Comparison of ENCODE assay signal across 38 mouse cellular contexts in the genomic region with DNA sequence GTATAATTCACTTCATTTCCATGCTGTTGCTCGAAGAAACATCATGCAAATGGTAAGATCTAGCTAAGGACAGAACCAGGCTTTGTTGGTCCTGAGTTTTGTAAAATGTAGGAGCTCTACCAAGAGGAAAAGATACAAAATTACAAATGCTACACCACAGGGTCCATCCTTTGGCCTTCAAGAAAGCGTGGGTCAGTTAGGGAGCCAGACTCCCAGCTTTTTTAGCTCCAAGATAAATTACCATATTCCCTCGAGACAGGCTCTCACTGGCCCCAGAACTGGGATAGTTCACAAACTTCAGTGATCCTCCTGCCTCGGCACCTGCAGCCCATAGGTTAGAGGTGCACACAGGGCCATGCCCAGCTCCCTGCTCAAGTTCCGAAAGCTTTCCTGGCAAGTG. TPM values are rescaled to one million over a fixed set of nuclear protein-coding genes. Genes with fewer than 3 reads are reported as not detected.
"Had no signal": no experiment of that assay in that cellular context is flagged by ENCODE, and none has a peak within 500 bp of the region (broad histone marks: within the 10 kb centered on the region; RNA-seq: fewer than 3 reads in every experiment).

No protein-coding gene starts in this region.

- H3K36me3 ChIP-seq: embryonic facial prominence, embryonic 10.5 days; embryonic facial prominence, embryonic 12.5 days; embryonic facial prominence, embryonic 13.5 days; embryonic facial prominence, embryonic 15.5 days; forebrain, embryonic 10.5 days; forebrain, embryonic 12.5 days; forebrain, embryonic 15.5 days had no signal

- H3K4me3 ChIP-seq: embryonic facial prominence, embryonic 10.5 days; embryonic facial prominence, embryonic 12.5 days; embryonic facial prominence, embryonic 13.5 days; embryonic facial prominence, embryonic 15.5 days; erythroblast, embryonic 14.5 days; forebrain, embryonic 10.5 days; forebrain, embryonic 12.5 days; forebrain, embryonic 13.5 days; forebrain, embryonic 15.5 days; gastrocnemius, adult 2 months had no signal

- ATAC-seq: forebrain, embryonic 13.5 days; forebrain, embryonic 14.5 days; forebrain, embryonic 15.5 days; forebrain, embryonic 16.5 days; forebrain, postnatal 0 days had no signal

- H3K4me2 ChIP-seq: embryonic facial prominence, embryonic 12.5 days; embryonic facial prominence, embryonic 13.5 days; embryonic facial prominence, embryonic 15.5 days; forebrain, embryonic 12.5 days; forebrain, embryonic 13.5 days; forebrain, embryonic 15.5 days had no signal

- H3K9me3 ChIP-seq: embryonic facial prominence, embryonic 10.5 days; embryonic facial prominence, embryonic 12.5 days; embryonic facial prominence, embryonic 15.5 days; forebrain, embryonic 13.5 days; forebrain, embryonic 15.5 days had no signal

- H3K4me1 ChIP-seq: embryonic facial prominence, embryonic 10.5 days; embryonic facial prominence, embryonic 12.5 days; embryonic facial prominence, embryonic 13.5 days; embryonic facial prominence, embryonic 15.5 days; forebrain, embryonic 12.5 days; forebrain, embryonic 13.5 days; forebrain, embryonic 15.5 days had no signal

- H3K27me3 ChIP-seq: embryonic facial prominence, embryonic 12.5 days; embryonic facial prominence, embryonic 13.5 days; embryonic facial prominence, embryonic 15.5 days; forebrain, embryonic 12.5 days; forebrain, embryonic 13.5 days; forebrain, embryonic 15.5 days had no signal

- H3K27ac ChIP-seq: embryonic facial prominence, embryonic 10.5 days; embryonic facial prominence, embryonic 12.5 days; embryonic facial prominence, embryonic 13.5 days; embryonic facial prominence, embryonic 15.5 days; forebrain, embryonic 10.5 days; forebrain, embryonic 12.5 days; forebrain, embryonic 13.5 days; forebrain, embryonic 15.5 days; gastrocnemius, adult 2 months had no signal

- H3K9ac ChIP-seq: embryonic facial prominence, embryonic 12.5 days; embryonic facial prominence, embryonic 13.5 days; embryonic facial prominence, embryonic 15.5 days; forebrain, embryonic 12.5 days; forebrain, embryonic 13.5 days; forebrain, embryonic 15.5 days; forebrain, postnatal 0 days had no signal

- DNase-seq: cerebellum, adult 18-20 months; cerebellum, adult 2 months; cerebellum, adult 8-10 months; cerebellum, adult 9-10 months; cerebellum, adult 9-11 months; cerebellum, postnatal 10 days; cerebellum, postnatal 14 days; cerebellum, postnatal 25 days; cerebellum, postnatal 36 days; embryo, embryonic 11 days; forebrain, postnatal 0 days; gastrocnemius, adult 2 months; gastrocnemius, postnatal 10 days; gastrocnemius, postnatal 14 days; gastrocnemius, postnatal 25 days; gastrocnemius, postnatal 36 days; heart, adult 18-20 months had no signal

RNA-seq across cellular contexts. Expression of gene Olfr49, which starts 39.7 kb away (rescaled TPM):
- total RNA-seq: common myeloid progenitor, adult 5-6 weeks; forebrain, postnatal 0 days; gastrocnemius, adult 18-20 months; gastrocnemius, adult 2 months; gastrocnemius, adult 8-10 months; gastrocnemius, postnatal 10 days; gastrocnemius, postnatal 14 days; gastrocnemius, postnatal 25 days; gastrocnemius, postnatal 36 days; gastrocnemius, postnatal 4 days; granulocyte monocyte progenitor cell, adult 5-6 weeks; heart, adult 18-20 months had no signal
- polyA plus RNA-seq: cerebellum, adult 2 months; cortical plate, adult 2 months; embryonic facial prominence, embryonic 10.5 days; embryonic facial prominence, embryonic 11.5 days; embryonic facial prominence, embryonic 12.5 days; embryonic facial prominence, embryonic 13.5 days; erythroblast, embryonic 14.5 days; forebrain, embryonic 10.5 days; forebrain, embryonic 11.5 days; forebrain, embryonic 12.5 days; forebrain, embryonic 13.5 days; forebrain, embryonic 14.5 days; forebrain, embryonic 15.5 days; forebrain, embryonic 16.5 days; forebrain, postnatal 0 days; frontal cortex, adult 2 months; gonadal fat pad, adult 2 months had no signal
